Mouse (Mus musculus): ENCODE data around the gene Rad51b. TPM values are rescaled to one million over a fixed set of nuclear protein-coding genes. Genes with fewer than 3 reads are reported as not detected.
A peak's percentile ranks its signal among the peaks of the same experiment; 100 is the strongest.

Rad51b gene
- total RNA-seq, 2 experiments from 2014 or later, result 0.17 to 0.23 TPM

DNA sequence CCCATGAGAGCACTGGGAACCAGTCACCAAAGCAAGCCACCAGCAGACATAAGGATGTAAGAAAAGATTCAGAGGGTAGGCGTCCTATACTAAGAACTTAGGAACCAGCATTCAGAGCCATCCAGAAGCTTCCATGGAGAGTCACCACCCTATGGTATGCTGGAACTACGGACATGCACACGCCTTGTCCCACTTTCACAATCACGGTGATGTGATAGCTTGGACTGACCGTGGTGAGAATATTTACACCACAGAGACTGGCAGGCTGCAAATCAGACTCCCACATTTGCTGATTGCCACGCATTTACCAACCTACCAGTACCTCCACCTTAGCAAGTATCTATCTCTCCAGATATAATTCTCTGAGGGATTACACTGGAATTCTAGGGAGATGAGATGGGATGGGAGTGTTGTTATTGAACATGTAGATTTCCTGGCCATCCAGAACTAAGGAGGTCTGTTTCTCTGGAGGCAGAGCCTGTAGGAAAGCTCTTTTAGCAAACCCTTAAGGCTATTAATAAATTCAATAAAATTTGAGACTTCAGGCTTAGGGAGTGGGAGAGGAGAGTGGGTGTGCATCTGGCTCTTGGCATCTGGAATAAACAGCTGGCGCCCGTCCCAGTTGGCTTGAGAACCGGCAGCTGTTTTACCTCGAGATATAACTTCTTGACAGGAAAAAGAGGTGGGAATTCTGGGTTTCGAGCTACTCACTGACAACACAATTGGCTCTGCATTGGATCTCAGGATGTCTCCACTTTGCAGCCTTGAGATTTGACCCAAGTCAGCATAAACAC lies 559.2 kb downstream of the Rad51b start:
- DNase-seq (ENCODE audit: low spot score), result peak; percentile 72

GRCm38 (mm10) chr12:79857704-79858103 lies 560.6 kb downstream of the Rad51b start:
- no peak for DNase-seq (ENCODE audit: low spot score)

- DNase-seq (ENCODE audit: low spot score), result no peak
Observed at GRCm38 (mm10) chr12:79858336-79858735, 561.3 kb downstream of the Rad51b start.

- peak; percentile 40 for DNase-seq (ENCODE audit: low spot score)
Observed at GRCm38 (mm10) chr12:79859354-79860247, 562.5 kb downstream of the Rad51b start.

DNA sequence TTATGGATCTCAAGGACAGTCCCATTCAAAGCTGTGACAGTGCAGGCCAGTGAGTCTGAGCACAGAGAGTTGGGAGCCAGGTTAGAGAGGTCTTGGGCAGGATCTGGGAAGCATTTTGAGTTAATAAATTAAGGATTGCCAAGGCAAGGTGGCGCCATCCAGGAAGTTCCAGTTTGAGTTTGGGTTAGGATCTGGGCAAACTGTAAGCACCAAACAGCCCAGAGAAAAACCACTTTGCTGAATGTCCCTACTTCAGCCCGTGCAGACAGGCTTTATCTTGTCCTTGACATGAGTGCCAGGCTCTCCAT lies 563.1 kb downstream of the Rad51b start:
- DNase-seq (ENCODE audit: low spot score), result no peak

Other genes with a start within 250 kb of the Rad51b start
- gene Pigh, start 207.6 kb upstream of the Rad51b start, total RNA-seq (2021), result 1 to 10 TPM; 1.7 to 2.4 TPM
- gene Arg2, start 166.5 kb upstream of the Rad51b start, total RNA-seq (2021), result not detected
- 10 to 100 TPM; 83.3 to 97.1 TPM for gene Vti1b, start 124.6 kb upstream of the Rad51b start, total RNA-seq (2021)
- 1 to 10 TPM; 1.9 to 2.7 TPM for gene Rdh11, start 105.0 kb upstream of the Rad51b start, total RNA-seq (2021)
- under 1 TPM in 1 of 2 experiments, not detected in 1; 0.09 TPM for gene Rdh12, start 88.4 kb upstream of the Rad51b start, total RNA-seq (2021)
- gene Zfyve26, start 978 bp upstream of the Rad51b start, total RNA-seq (2021), result 10 to 100 TPM; 14.4 to 15.5 TPM

All from gastrocnemius, adult 18-20 months (tissue).